Mouse (Mus musculus): ENCODE results near the gene Plcl1.

Gene Plcl1

DNA sequence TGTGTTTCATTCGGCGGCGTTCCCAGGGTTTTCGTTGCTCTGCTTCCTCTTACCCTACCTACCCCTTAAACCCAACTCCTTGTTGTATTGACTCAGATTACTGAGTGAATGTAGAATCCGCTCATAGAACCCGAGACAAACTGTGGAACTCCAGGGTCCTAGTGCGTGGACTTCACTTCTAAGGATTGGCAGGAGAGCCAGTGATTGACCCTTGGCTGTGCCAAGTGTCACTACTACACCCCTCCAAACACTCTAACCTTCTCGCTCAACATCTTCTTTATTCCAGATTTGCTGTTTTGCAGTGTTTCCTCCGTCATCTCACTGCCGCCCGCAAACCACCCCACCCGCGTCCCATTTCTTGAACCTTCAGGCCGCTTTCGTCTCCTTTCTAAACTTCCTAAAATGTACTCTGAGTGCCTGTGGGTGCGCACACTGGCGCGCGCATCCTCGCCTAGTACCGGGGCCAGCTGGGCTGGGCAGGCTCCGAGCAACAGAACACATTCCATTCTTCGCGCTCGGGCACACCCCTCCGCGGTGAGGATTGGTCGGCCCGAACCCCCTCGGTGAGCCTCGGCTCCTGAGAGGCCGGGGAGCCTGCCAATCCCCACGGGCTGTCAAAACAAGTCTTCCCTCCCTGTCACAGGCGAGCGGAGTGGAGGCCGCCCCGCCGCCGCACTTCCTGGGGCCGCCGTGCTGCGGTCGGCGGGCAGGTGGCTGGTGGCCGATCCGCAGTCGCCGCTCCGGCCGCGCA is at the start of gene Plcl1:
Gene Plcl1, plus strand, starts transcription at position 650 of the 751 bp plus-strand sequence.
- DNase-seq (ENCODE audit: low spot score), result peak; percentile 94

GRCm38 (mm10) chr1:55362634-55363033 is 43.1 kb upstream of the Plcl1 start:
- no peak for DNase-seq (ENCODE audit: low spot score)

DNA sequence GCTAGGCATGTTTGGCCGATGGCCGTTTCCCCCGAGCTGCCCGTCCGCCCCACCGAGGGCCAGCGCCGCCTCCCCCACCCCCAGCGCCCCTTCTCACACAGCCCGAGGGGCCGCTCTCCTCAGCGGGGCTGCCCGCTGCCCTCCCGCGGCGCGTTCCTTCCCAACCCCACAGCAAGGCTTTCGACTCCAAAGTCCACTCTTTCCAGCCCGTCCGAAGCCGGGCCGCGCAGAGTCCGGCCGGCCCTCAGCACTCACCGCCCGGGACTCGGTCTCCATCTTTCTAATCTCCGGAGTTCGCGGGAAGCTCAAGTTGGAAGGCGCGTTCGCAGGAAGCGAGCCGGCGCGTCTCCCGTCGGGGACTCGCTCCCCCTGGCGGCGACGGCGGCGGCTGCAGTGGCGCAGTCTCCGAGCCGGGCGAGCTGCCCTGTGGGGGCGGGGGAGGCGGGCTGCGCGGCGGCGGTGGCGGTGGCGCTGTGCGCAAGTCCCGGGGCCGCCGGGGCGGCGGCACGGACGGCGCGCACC is 42.6 kb upstream of the Plcl1 start, which contains the start of gene Boll:
Gene Boll, minus strand, starts transcription at position 426 of the 522 bp plus-strand sequence.
- peak; percentile 75 for DNase-seq (ENCODE audit: low spot score)

DNA sequence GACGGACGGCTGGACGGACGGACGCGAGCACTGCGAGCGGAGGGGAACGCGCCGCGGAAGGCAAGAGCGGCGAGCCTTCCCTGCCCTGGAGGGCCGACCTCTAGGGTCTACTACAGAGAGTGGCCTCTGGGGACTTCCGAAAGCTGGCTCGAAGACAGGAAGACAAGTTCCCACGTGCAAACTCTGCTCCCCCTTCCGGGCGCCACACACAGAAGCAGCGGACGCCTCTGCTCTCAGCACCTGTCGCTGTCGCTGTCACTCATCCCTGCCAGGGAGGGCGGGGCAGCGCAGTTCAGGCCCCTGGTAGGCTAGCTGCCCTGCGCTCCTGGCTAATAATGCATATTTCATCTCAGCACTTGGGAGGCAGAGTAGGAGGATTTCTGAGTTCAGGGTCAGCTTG is 42.1 kb upstream of the Plcl1 start:
- DNase-seq (ENCODE audit: low spot score), result peak; percentile 67

- no peak for DNase-seq (ENCODE audit: low spot score)
These were observed 33.1 kb upstream of the Plcl1 start for GRCm38 (mm10) chr1:55372626-55373025.

DNA sequence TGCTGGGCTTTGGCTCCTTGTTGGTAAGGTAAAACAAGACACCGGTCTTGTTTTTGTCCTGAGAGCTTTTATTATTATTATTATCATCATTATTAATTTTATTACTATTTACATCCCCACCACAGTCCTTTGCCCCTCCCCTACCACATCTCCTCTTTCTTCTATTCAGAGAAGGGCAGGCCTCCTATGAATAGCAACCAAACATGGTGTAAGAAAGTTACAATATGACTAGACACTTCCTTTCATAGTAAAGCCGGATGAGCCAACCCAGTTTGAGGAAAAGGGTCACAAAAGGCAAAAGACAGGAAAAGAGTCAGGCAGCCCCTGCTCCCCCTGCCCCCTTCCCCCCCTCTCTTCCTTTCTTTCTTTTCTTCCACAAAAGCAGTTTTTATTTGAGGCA is 25.2 kb upstream of the Plcl1 start:
- DNase-seq (ENCODE audit: low spot score), result no peak

DNA sequence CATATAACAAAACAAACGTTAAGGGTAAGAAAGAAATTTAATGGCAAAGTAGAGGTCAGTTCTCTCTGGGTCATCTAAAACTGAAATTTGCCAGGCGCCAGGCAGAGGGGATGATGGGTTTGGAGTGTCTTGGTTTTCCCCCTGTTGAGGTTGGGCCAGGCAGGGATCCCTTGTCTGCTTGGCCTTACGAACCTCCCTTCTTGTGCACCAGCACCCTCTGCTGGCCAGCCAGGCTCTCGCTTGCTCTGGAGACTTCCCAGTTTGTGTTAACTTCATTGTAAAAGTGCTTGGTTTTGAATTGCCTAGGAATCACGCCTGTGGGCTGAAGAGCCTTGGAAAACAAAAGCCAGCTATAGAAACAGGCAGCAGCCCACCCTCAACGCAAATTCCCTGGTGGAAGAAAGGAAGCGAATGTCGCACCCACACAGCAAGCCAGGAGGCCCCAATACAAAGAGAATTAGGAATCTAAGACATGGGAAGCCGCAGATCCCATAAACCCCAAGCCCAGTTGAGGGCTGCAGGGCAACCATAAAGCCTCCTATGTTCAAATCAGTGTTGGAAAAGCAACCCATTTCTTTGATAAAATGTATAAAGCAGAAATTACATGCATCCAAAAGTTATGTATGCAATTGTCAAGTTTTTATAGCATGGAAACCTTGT is 22.5 kb upstream of the Plcl1 start:
- peak; percentile 90 for DNase-seq (ENCODE audit: low spot score)

DNA sequence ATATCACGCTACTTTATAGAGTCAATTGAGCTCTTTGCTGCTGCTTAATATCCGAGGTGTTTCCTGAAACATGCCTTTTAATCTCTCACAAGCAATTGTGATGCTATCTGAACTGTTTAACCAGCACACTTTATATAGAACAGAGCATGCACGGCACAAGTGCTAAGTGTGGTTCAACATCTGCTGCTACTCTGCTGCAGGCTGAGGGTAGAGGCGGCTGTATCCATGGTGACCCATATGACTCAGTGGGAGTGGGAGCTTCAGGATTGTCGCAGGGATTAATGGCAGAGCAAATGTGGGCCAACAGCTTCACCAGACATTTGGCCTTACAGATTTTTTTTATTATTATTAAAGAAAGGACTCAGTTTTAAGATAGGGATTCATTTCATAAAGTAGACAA is 5.8 kb upstream of the Plcl1 start:
- peak; percentile 31 for DNase-seq (ENCODE audit: low spot score)

GRCm38 (mm10) chr1:55404439-55404838 is 1.3 kb upstream of the Plcl1 start:
- DNase-seq (ENCODE audit: low spot score), result peak; percentile 91

GRCm38 (mm10) chr1:55406023-55406413 is 297 bp downstream of the Plcl1 start:
- DNase-seq (ENCODE audit: low spot score), result no peak

DNA sequence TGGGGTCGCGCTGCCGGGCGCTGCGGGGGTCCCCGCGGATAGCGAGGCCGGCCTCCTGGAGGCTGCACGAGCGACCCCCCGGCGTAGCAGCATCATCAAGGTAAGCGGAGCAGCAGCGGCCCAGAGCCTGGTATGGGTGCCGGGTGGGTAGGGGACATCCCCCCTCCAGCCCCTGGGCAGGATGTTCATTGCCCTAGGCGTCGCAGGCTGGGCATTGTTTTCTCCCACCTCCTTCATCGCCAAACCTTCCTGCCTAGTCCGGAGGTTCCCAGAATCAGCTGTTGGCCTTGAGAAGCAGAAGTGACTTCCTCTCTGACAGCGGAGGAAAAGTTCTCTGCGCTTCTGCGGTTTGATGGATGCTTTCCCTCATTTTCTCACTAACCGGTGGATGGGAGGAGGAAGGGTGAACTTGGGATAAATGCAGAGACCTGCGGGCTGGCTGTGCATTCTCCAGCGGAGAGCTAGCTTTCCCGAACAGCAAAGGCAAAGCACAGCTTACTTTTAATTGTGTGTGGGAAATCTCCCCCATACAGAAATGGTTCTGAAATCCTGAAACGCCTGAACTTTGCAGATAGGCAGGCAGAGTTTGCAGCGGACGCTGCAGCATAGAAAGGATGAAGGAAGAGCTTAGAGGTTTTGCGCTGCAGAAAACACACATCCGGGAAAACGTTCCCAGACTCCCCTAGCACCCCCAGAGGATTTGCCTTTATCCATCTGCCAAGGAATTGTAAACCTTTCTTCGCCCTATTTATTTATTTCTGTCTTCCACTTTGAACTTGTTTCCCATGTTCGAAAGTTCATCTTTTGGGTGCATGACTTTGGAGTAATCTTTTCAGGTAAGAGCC is 1.0 kb downstream of the Plcl1 start:
- peak; percentile 63 for DNase-seq (ENCODE audit: low spot score)

DNA sequence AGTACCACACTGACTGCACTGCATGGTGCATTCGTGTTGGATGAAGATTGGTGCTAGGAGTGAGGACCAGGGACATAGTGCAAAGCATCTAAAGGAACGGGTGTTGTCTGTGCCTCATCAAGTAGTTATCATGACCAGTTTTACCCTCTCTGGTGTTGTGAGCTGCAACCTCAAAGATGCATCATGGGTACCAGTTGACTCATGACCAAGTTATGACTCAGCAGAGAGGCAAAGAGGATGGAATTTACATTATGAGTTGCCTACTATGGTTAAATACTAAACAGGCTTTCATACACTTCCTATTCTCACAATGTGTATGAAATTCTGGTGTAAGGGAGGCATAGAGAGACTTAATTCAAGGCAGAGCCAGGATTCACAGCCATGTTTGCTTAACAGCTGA is 4.9 kb downstream of the Plcl1 start:
- DNase-seq (ENCODE audit: low spot score), result no peak

DNA sequence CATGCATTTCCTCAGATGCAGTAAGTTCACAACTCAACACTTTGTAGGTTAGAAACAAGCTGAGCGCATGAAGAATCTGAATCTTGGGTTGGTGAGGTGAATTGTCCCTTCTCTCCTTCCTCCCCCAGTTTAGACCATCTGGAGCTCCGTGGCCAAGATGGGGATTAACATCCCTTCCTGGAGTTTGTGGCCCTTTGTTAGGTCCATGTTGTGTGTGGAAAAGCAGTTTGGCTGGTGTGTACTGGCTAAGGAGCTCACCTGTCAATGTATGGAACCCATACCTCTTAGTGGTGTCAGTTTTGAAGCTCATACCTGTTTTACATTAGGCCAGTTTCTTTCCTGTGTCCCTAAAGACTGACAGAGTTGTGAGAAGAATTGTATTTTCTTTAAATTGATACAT is 5.4 kb downstream of the Plcl1 start:
- no peak for DNase-seq (ENCODE audit: low spot score)

GRCm38 (mm10) chr1:55412569-55412968 is 6.8 kb downstream of the Plcl1 start:
- DNase-seq (ENCODE audit: low spot score), result no peak

- no peak for DNase-seq (ENCODE audit: low spot score)
These were observed 7.8 kb downstream of the Plcl1 start for GRCm38 (mm10) chr1:55413534-55413933.

- DNase-seq (ENCODE audit: low spot score), result no peak
These were observed 13.2 kb downstream of the Plcl1 start for GRCm38 (mm10) chr1:55418968-55419367.

DNA sequence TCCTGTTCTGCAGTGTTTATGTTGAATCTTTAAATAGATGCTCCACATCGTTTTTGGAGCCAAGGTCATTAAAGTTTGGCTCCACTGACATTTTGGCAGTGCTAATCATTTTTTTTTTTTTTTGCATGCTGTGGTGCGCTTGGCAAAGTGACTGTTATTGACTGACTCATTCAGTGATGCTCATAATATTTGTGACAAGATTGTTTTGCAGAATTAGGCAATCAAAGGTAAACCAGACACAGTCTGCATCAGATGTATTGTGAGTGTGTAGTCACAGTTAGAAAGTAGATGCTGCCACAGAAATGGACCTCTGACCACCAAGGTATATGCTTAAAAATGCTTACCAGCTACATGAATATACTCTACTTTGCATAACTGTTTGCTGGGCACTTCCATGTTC is 21.9 kb downstream of the Plcl1 start:
- DNase-seq (ENCODE audit: low spot score), result no peak

DNA sequence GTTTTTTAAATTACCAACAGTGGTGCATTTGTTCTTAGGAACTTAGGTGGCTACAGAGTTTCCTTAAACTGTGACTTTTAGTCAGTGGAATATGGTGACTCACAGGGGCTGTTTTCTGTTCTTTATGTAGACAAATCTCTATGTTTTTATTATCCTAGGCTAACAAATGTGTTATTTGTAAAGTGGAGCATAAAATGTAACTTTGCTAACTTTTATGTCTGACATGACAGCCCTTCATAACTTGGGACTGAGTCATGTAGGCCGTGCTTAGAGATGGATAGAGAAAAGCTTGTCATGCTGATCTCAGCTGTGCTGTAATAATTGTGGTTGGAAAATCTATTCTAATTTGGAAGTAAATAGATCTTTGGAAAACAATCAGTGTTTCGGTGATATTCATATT is 23.3 kb downstream of the Plcl1 start:
- no peak for DNase-seq (ENCODE audit: low spot score)

GRCm38 (mm10) chr1:55429708-55430107 is 24.0 kb downstream of the Plcl1 start:
- DNase-seq (ENCODE audit: low spot score), result no peak

GRCm38 (mm10) chr1:55430587-55430986 is 24.9 kb downstream of the Plcl1 start:
- DNase-seq (ENCODE audit: low spot score), result no peak

DNA sequence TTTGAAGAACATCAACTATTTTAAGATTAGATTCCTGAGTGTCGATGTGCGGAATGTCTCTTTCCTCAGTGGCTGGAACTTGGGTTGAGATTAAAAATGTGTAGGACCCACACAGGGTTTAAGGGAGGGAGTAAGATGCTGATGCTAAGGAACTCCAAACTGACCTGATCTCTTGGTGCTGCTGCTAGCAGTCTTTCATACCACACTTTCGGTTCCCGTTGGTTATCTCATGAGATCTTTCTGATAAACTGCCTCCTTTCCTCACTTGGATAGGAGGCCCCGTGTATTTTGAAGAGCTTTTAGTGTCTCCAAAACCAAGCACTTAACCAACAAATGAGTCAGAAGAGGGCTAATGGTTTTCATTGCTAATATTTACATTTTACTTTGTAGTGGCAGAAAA is 30.9 kb downstream of the Plcl1 start:
- DNase-seq (ENCODE audit: low spot score), result no peak

GRCm38 (mm10) chr1:55437095-55437494 is 31.4 kb downstream of the Plcl1 start:
- DNase-seq (ENCODE audit: low spot score), result no peak

Measured in embryo, embryonic 10.5 days (tissue).